Mouse (Mus musculus) bone marrow macrophage, adult 2 months (primary cell): ENCODE data around the gene Hunk.

Experiments
- CTCF ChIP-seq: IDR thresholded peaks from 2 replicates; pipeline ENCODE4 v1.5.1; 2012; ENCODE audit warnings: low read depth, mild to moderate bottlenecking, low read length, moderate library complexity
- POLR2A ChIP-seq: IDR thresholded peaks from 2 replicates; pipeline ENCODE4 v1.6.1; 2012; ENCODE audit warnings: mild to moderate bottlenecking, low read depth, low read length, borderline replicate concordance

DNA sequence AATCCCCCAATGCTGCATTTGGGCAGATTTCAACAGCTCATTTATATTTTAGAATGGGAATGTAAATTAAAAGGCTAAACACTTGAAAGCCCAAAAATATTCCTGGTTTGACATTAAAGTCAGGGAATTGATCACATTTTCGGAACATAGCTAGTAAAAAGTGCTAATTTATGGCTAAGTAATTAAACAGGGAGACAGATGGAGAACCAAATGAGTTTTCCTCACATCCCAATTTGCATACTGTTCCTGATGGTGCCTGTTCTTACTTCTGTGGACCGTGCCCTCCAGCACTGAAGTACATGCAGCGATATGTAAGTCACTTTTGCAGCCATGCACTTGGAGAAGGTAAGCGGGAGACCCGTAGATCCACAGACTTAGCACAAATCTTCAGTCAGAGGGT is 32.7 kb upstream of the Hunk start:
- TF ChIP-seq POLR2A (no peak), CTCF (no peak)
